Mouse (Mus musculus) kidney, postnatal 0 days (tissue): ENCODE measurements around the gene Rsph14. TPM values are rescaled to one million over a fixed set of nuclear protein-coding genes. Genes with fewer than 3 reads are reported as not detected.

Source experiments
- ATAC-seq: fragments of 200-750 bp; cut with Nextera tagmentation; replicated peaks from 2 replicates; pipeline ENCODE4 v1.8.0; 2017; ENCODE audit warnings: low read depth, moderate number of reproducible peaks, moderate TSS enrichment, moderate library complexity; ENCODE audit not compliant: low FRiP score
- DNase-seq: peaks from one replicate; pipeline ENCODE4 v3.0.0-alpha.2; 2016; ENCODE audit warnings: low spot score
- H3K27ac ChIP-seq: fragments of 300-500 bp; sonication (generic); 2 replicates; pipeline ENCODE4 v1.5.1; 2014; ENCODE audit warnings: mild to moderate bottlenecking
- H3K27me3 ChIP-seq: fragments of 300-500 bp; sonication (generic); 2 replicates; pipeline ENCODE4 v1.6.1; 2014; ENCODE audit warnings: low read length, mixed read lengths; ENCODE audit not compliant: insufficient read depth
- H3K36me3 ChIP-seq: fragments of 300-500 bp; sonication (generic); 2 replicates; pipeline ENCODE4 v1.6.1; 2014; ENCODE audit warnings: low read length, mixed read lengths; ENCODE audit not compliant: insufficient read depth
- H3K4me1 ChIP-seq: fragments of 300-500 bp; sonication (generic); replicated peaks from 2 replicates; pipeline ENCODE4 v1.6.1; 2014; ENCODE audit warnings: antibody characterized with exemption, low read length, mixed read lengths; ENCODE audit not compliant: insufficient read depth
- H3K4me2 ChIP-seq: fragments of 300-500 bp; sonication (generic); 2 replicates; pipeline ENCODE4 v1.6.1; 2014; ENCODE audit warnings: mild to moderate bottlenecking, low read length, moderate library complexity, mixed read lengths
- H3K4me3 ChIP-seq: fragments of 300-500 bp; sonication (generic); replicated peaks from 2 replicates; pipeline ENCODE4 v1.5.1; 2014; ENCODE audit warnings: low read depth, low read length
- H3K9ac ChIP-seq: fragments of 300-500 bp; sonication (generic); 2 replicates; pipeline ENCODE4 v1.6.1; 2014; ENCODE audit warnings: low read depth, low read length
- H3K9me3 ChIP-seq: fragments of 300-500 bp; sonication (generic); replicated peaks from 2 replicates; pipeline ENCODE4 v1.6.1; 2016; ENCODE audit warnings: low read length, inconsistent platforms, mixed read lengths
- CTCF ChIP-seq: IDR thresholded peaks from 2 replicates; pipeline ENCODE4 v1.5.1; 2016; ENCODE audit warnings: antibody characterized with exemption, low read depth, mild to moderate bottlenecking, moderate library complexity
- WGBS: fragments of 180-500 bp; shearing (Covaris S2); extraction: QIAGEN DNeasy Blood & Tissue Kit; methylation state at CpG from one replicate; pipeline ENCODE4 v1.1.7; 2014; 5-methylcytosine and 5-hydroxymethylcytosine counted together
- polyA plus RNA-seq: library from polyadenylated mRNA; unstranded; fragments of >200 nt; fragmentation: Nextera tagmentation; extraction: Ambion mirVana; gene quantifications from 2 replicates; pipeline ENCODE4 v1.2.1, GENCODE M21; 2015

The Rsph14 gene
- polyA plus RNA-seq, 1 experiment from 2014 or later = not detected

DNA sequence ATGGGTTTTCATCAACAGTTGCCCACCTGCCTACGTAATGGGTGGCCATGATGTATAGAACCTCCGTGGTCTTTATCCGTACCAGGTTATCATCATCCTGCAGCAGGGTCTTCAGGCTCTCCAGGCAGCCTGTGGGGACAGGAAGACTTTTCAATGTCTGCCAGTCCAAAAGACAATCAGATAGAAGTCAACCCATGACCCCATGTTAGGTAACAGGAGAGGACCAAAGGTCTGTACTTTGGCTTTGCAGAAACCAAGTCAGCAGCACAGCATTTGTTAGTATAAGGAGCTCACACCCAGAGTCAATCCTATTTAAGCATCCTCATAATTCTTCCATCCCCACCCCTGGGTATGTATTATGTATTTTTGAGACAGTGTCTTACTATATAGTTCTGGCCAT lies 2.7 kb downstream of the Rsph14 start:
- no peaks in the 10 kb centered on the region for H3K9me3 ChIP-seq
- H3K36me3 ChIP-seq = no peaks in the 10 kb centered on the region
- no peak for DNase-seq
- H3K27ac ChIP-seq = no peak overlapping the region
- TF ChIP-seq CTCF = no peak
- H3K9ac ChIP-seq = no peak overlapping the region
- no peak for ATAC-seq
- WGBS = 96% methylated on average over 3 of the region's 3 CpGs
- no peak overlapping the region for H3K4me2 ChIP-seq
- no peaks in the 10 kb centered on the region for H3K4me1 ChIP-seq
- no peaks in the 10 kb centered on the region for H3K27me3 ChIP-seq
- H3K4me3 ChIP-seq = no peak overlapping the region

DNA sequence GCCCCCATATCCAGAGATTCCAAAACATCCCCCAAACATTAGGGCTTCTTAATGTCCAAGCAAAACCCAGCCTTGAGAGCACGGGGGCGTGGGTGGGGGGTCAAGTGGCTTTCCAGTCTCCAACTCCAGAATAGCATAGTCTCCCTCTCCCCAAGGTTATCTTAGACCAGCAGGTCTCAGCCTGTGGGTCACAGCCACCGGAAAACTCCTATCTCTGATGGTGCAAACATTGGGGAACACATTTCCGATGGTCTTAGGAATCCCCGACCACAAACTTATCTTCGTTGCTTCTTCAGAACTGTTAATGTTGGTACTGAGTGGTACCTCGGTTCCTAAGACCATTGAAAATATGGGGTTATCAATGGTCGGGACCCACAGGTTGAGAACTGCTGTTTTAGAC lies 3.6 kb downstream of the Rsph14 start:
- no peak overlapping the region for H3K9ac ChIP-seq
- 87% methylated on average over 8 of the region's 8 CpGs for WGBS

DNA sequence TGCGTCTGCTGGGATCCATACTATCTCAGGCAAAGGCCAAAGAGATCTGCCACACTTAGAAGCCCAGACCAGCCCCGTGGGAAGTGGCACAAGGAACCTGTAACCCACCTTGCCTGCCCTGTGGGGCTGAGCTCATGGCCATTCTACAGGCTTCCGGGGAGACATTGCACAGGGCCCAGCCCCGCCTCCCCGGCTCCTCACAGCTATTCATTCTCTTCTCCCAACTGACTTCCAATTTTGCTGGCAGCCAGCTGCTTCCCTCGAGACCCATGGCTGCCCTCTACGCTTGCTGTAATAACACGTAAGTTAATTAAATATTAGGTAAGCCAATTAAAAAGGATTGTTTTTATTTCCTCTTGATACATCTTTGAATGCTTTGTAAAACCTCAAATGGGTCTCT lies 5.9 kb downstream of the Rsph14 start:
- TF ChIP-seq CTCF = no peak
- Histone ChIP-seq H3K9ac (no peak overlapping the region), H3K4me1 (no peaks in the 10 kb centered on the region), H3K4me2 (no peak overlapping the region), H3K36me3 (no peaks in the 10 kb centered on the region), H3K4me3 (no peak overlapping the region), H3K27me3 (no peaks in the 10 kb centered on the region), H3K9me3 (no peaks in the 10 kb centered on the region), H3K27ac (no peak overlapping the region)
- WGBS = 62% methylated on average over 8 of the region's 8 CpGs
- DNase-seq = no peak
- no peak for ATAC-seq

More for the DNA sequence above, 3.6 kb downstream of the Rsph14 start:
- Histone ChIP-seq H3K36me3 (no peaks in the 10 kb centered on the region), H3K27ac (no peak overlapping the region), H3K27me3 (no peaks in the 10 kb centered on the region), H3K4me1 (no peaks in the 10 kb centered on the region), H3K4me2 (no peak overlapping the region), H3K9me3 (no peaks in the 10 kb centered on the region), H3K4me3 (no peak overlapping the region)
- no peak for TF ChIP-seq CTCF
- DNase-seq = no peak
- no peak for ATAC-seq

DNA sequence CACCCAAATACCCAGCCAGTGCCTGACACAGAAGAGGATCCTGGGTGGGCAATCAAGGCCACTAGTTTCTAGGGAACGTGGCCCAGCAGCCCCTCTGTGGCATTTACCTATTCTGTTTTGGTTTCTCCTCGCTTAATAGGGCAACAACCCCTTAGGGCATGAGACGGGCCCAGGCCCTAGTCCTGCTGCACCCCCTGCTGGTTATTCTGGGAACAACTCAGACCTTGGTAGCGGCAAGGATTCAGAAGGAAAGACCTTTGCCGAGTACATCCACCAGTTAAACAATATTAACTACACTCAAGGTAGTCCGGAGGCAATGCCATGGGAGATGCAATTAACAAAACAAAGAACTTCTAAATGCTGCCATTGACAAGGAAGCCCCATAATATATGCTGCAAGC lies 11.2 kb downstream of the Rsph14 start:
- H3K4me1 ChIP-seq = no peaks in the 10 kb centered on the region
- peak; percentile 95 for TF ChIP-seq CTCF
- H3K36me3 ChIP-seq = no peaks in the 10 kb centered on the region
- H3K4me2 ChIP-seq = no peak overlapping the region
- no peaks in the 10 kb centered on the region for H3K9me3 ChIP-seq
- no peak overlapping the region for H3K27ac ChIP-seq
- no peaks in the 10 kb centered on the region for H3K27me3 ChIP-seq
- H3K4me3 ChIP-seq = no peak overlapping the region
- no peak overlapping the region for H3K9ac ChIP-seq
- ATAC-seq = peak; percentile 81
- WGBS = 15% methylated on average over 6 of the region's 6 CpGs
- DNase-seq = peak; percentile 72

DNA sequence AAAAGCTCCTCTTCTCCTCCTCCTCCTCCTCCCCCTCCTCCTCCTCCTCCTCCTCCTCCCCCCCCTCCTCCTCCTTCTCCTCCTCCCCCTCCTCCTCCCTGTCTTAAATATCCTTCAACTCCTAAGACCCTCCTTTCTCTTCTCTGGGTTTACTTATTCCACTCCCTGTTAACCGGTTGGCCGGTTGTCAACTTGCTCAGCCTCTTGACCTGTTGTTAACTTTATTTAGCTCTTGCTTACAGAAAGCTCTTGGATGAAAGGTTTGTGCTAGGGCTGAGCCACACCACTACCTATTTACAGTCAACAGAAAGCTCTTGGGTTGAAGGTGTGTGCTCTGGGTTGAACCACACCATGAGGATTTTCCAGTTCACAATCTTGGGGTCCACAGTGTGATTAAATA lies 12.1 kb downstream of the Rsph14 start:
- no peak overlapping the region for H3K4me2 ChIP-seq
- H3K27ac ChIP-seq = no peak overlapping the region
- H3K9ac ChIP-seq = no peak overlapping the region
- no peaks in the 10 kb centered on the region for H3K27me3 ChIP-seq
- no peak overlapping the region for H3K4me3 ChIP-seq
- no peaks in the 10 kb centered on the region for H3K36me3 ChIP-seq
- no peaks in the 10 kb centered on the region for H3K4me1 ChIP-seq
- no peaks in the 10 kb centered on the region for H3K9me3 ChIP-seq
- no peak for TF ChIP-seq CTCF
- DNase-seq (peak; percentile 13), ATAC-seq (no peak)
- WGBS = 17% methylated on average over 2 of the region's 2 CpGs

DNA sequence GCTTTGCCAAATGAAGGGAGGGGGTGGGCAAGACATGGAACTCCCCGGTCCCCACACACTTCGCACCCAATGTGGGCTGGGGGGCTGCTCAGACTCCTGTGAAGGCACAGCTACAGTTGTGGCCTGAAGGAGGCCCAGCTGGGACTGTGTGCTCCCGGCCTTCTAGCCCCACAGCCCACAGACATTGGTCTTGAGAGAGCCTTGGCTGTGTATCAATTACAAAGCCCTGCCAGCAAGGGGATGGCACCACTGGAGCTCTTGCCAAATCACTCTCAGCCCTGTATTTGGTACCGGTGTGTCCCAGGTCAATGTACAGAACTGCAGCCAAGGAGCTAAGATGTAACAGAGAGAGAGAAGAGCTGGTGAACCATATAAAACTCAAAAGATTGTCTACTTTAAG lies 15.9 kb downstream of the Rsph14 start:
- TF ChIP-seq CTCF = no peak

DNA sequence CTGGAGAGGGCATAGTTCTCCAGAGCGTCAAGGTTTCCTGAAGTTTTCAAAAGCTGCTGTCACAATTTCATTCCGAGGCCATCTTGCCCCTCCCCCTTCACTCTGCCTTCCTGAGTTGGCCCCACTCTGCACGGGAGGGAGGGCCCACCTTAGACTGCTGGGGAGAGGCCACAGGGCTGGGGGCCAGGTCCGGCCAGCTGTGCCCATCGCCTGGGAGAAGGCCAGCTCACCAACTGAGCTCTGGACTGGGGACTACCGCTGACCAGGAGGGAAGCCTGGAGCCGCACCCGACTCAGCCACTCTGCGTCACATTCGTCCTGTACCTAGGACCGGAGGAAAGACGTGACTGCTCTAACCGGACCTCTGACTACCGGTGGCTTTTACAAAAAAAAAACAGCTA lies 16.9 kb downstream of the Rsph14 start:
- no peaks in the 10 kb centered on the region for H3K4me1 ChIP-seq
- DNase-seq (no peak), ATAC-seq (no peak)
- no peaks in the 10 kb centered on the region for H3K27me3 ChIP-seq
- no peaks in the 10 kb centered on the region for H3K36me3 ChIP-seq
- no peak overlapping the region for H3K27ac ChIP-seq
- 69% methylated on average over 14 of the region's 14 CpGs for WGBS
- no peak overlapping the region for H3K4me2 ChIP-seq
- no peaks in the 10 kb centered on the region for H3K9me3 ChIP-seq
- TF ChIP-seq CTCF = no peak
- H3K9ac ChIP-seq = no peak overlapping the region
- H3K4me3 ChIP-seq = no peak overlapping the region

More for the DNA sequence above, 15.9 kb downstream of the Rsph14 start:
- H3K27ac ChIP-seq = no peak overlapping the region
- no peak overlapping the region for H3K4me3 ChIP-seq
- no peaks in the 10 kb centered on the region for H3K36me3 ChIP-seq
- no peaks in the 10 kb centered on the region for H3K27me3 ChIP-seq
- H3K9ac ChIP-seq = no peak overlapping the region
- no peak for DNase-seq
- H3K4me2 ChIP-seq = no peak overlapping the region
- ATAC-seq = no peak
- WGBS = 77% methylated on average over 4 of the region's 4 CpGs
- H3K9me3 ChIP-seq = no peaks in the 10 kb centered on the region
- no peaks in the 10 kb centered on the region for H3K4me1 ChIP-seq
